Mouse (Mus musculus): ENCODE data around the gene Dpm2.

Gene Dpm2

GRCm38 (mm10) chr2:32608778-32609435, 38.2 kb downstream of the Dpm2 start:
- no peak for DNase-seq (ENCODE audit: low read depth, low spot score)

- DNase-seq (ENCODE audit: low read depth, low spot score): no peak
Measured at GRCm38 (mm10) chr2:32610610-32611229, 40.1 kb downstream of the Dpm2 start.

- DNase-seq (ENCODE audit: low read depth, low spot score): no peak
Measured at GRCm38 (mm10) chr2:32612274-32612673, 41.6 kb downstream of the Dpm2 start.

- DNase-seq (ENCODE audit: low read depth, low spot score): no peak
Measured at GRCm38 (mm10) chr2:32617109-32617508, 46.5 kb downstream of the Dpm2 start.

GRCm38 (mm10) chr2:32617601-32618000, 46.9 kb downstream of the Dpm2 start:
- DNase-seq (ENCODE audit: low read depth, low spot score): no peak

- no peak for DNase-seq (ENCODE audit: low read depth, low spot score)
Measured at GRCm38 (mm10) chr2:32618051-32618450, 47.4 kb downstream of the Dpm2 start.

- DNase-seq (ENCODE audit: low read depth, low spot score): peak; percentile 77
Measured at GRCm38 (mm10) chr2:32620682-32621516, 50.2 kb downstream of the Dpm2 start.

- no peak for DNase-seq (ENCODE audit: low read depth, low spot score)
Measured at GRCm38 (mm10) chr2:32621517-32621859, 50.8 kb downstream of the Dpm2 start, which contains the start of gene Ak1. Gene Ak1, plus strand, starts transcription at chr2:32621758.
